Mouse (Mus musculus) spleen, adult 2 months (tissue): ENCODE data around the gene Oxld1.

Experiments used
- CTCF ChIP-seq: fragments of 200-500 bp; IDR thresholded peaks from 2 replicates; pipeline ENCODE4 v1.5.1; 2011; ENCODE audit warnings: mild to moderate bottlenecking, inconsistent platforms; ENCODE audit not compliant: insufficient read depth, insufficient read length, insufficient replicate concordance; ENCODE audit errors: extremely low read depth
- POLR2A ChIP-seq: fragments of 200-500 bp; IDR thresholded peaks from 2 replicates; pipeline ENCODE4 v1.6.1; 2011; ENCODE audit warnings: low read depth, low read length, inconsistent platforms

DNA sequence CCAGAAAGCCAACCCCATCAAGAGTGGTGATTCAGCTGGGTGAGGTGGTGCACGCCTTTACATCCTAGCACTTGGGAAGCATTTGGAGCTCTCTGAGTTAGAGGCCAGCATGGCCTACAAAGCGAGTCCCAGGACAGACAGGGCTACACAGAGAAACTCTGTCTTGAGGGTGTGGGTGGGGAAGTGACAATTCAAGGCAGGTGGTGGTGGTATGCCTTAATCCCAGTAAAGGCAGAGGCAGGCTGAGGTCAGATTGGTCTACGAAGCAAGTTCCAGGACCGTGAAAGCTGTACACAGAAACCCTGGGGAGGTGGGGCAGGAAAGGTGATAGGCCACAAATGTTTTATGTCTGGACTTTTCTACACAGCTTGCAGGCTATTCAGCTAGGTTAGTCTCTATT is 2.9 kb downstream of the Oxld1 start:
- TF ChIP-seq CTCF (no peak), POLR2A (no peak)
